Mouse (Mus musculus): Measurements from ENCODE around the gene Med26.

- no peak for TF ChIP-seq POLR2A (IDR thresholded peaks at IDR 0.05; ENCODE audit: insufficient read length, low read depth)
- no peak for TF ChIP-seq TCF12 (IDR thresholded peaks at IDR 0.05; ENCODE audit: insufficient read depth, poor library complexity, severe bottlenecking)
- no peak for TF ChIP-seq USF1 (IDR thresholded peaks at IDR 0.05; ENCODE audit: low read depth)
- no peak for TF ChIP-seq TCF3 (IDR thresholded peaks at IDR 0.05; ENCODE audit: insufficient read length, low read depth)
- no peak for TF ChIP-seq MYOG (IDR thresholded peaks at IDR 0.05; ENCODE audit: control insufficient read depth in 1 of 3, insufficient read depth in 1 of 3, insufficient read length in 2 of 3, low read depth in 2 of 3)
- TF ChIP-seq CEBPB (IDR thresholded peaks at IDR 0.05; ENCODE audit: insufficient read depth, poor library complexity, severe bottlenecking) = no peak
- TF ChIP-seq MAX (IDR thresholded peaks at IDR 0.05; ENCODE audit: low read depth) = no peak
- TF ChIP-seq E2F4 (IDR thresholded peaks at IDR 0.05; ENCODE audit: insufficient read depth) = no peak
Observed at GRCm38 (mm10) chr8:72487014-72487413, 61.1 kb downstream of the Med26 start.
